Mouse (Mus musculus): ENCODE measurements around the gene Slf2. TPM values are rescaled to one million over a fixed set of nuclear protein-coding genes. Genes with fewer than 3 reads are reported as not detected.

The Slf2 gene
- polyA plus RNA-seq, 1 experiment = 9.1 TPM

DNA sequence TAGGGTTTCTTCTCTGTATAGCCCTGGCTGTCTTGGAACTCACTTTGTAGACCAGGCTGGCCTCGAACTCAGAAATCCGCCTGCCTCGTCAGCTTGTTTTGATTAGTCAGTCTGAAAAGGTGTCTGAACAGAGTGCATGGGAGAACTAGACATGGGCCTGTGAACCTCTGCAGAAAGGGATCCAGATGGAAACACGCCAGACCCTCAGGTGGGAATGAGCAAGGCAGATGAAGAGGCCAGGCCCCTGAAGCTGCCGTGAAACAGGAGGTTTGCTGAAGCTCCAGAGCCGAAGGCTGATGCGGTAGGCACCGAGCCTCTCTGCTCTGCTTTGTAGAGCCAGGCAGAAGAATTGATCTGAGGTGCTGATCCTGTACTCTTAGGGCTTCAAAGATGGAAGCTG is 81.3 kb downstream of the Slf2 start:
- Histone ChIP-seq H3ac (ENCODE audit: control insufficient read depth, insufficient read length, low read depth) (no peak overlapping the region), H3K79me2 (ENCODE audit: control insufficient read depth, insufficient read depth) (peaks cover 28% of the 10 kb centered on the region), H3K27me3 (ENCODE audit: control insufficient read depth, insufficient read depth, insufficient read length) (no peaks in the 10 kb centered on the region), H3K36me3 (ENCODE audit: control insufficient read depth, insufficient read depth) (peaks cover 39% of the 10 kb centered on the region), H3K4me3 (ENCODE audit: insufficient read depth, poor library complexity, severe bottlenecking) (no peak overlapping the region), H3K79me3 (ENCODE audit: low read depth) (peaks cover 16% of the 10 kb centered on the region)
- TF ChIP-seq FOSL1 (IDR thresholded peaks at IDR 0.05; ENCODE audit: insufficient read depth, low read length, poor library complexity, severe bottlenecking) (no peak), MYOD1 (IDR thresholded peaks at IDR 0.05; ENCODE audit: control insufficient read depth, insufficient read length, low read depth) (no peak), USF1 (IDR thresholded peaks at IDR 0.05; ENCODE audit: low read depth) (no peak), MYOG (IDR thresholded peaks at IDR 0.05; ENCODE audit: control insufficient read depth, extremely low read depth, insufficient read length) (no peak), MAX (IDR thresholded peaks at IDR 0.05) (no peak), CTCF (IDR thresholded peaks at IDR 0.05; ENCODE audit: control insufficient read depth, insufficient read depth, insufficient read length) (no peak), CEBPB (IDR thresholded peaks at IDR 0.05; ENCODE audit: low read depth) (no peak)

DNA sequence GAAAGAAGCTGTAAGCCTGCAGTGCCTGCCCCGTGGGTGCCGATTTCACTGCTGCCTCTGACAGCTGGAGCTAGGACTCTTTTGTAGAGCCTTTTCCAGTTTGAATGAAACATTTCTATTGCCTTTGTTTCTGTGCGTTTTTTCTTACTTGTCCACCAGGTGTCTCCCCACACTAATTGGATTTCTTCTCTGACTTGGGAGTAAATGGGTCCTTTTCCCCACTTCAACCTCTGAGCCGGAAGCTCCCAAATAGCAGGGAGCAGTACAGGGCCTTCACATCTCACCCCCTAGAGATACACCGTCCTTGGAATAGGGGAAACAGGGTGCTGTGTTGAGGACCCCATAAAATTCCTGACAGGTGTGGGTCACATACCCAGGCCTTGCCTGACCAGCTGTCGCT is 81.7 kb downstream of the Slf2 start:
- peaks cover 35% of the 10 kb centered on the region for H3K36me3 ChIP-seq (ENCODE audit: control insufficient read depth, insufficient read depth)
- no peak overlapping the region for H3K4me3 ChIP-seq (ENCODE audit: insufficient read depth, poor library complexity, severe bottlenecking)
- no peaks in the 10 kb centered on the region for H3K27me3 ChIP-seq (ENCODE audit: control insufficient read depth, insufficient read depth, insufficient read length)
- TF ChIP-seq MYOD1 (IDR thresholded peaks at IDR 0.05; ENCODE audit: control insufficient read depth, insufficient read length, low read depth) (no peak), CTCF (IDR thresholded peaks at IDR 0.05; ENCODE audit: control insufficient read depth, insufficient read depth, insufficient read length) (no peak), USF1 (IDR thresholded peaks at IDR 0.05; ENCODE audit: low read depth) (no peak), CEBPB (IDR thresholded peaks at IDR 0.05; ENCODE audit: low read depth) (no peak), MAX (IDR thresholded peaks at IDR 0.05) (no peak), MYOG (IDR thresholded peaks at IDR 0.05; ENCODE audit: control insufficient read depth, extremely low read depth, insufficient read length) (no peak), FOSL1 (IDR thresholded peaks at IDR 0.05; ENCODE audit: insufficient read depth, low read length, poor library complexity, severe bottlenecking) (no peak)
- peaks cover 12% of the 10 kb centered on the region for H3K79me3 ChIP-seq (ENCODE audit: low read depth)
- no peak overlapping the region for H3ac ChIP-seq (ENCODE audit: control insufficient read depth, insufficient read length, low read depth)
- H3K79me2 ChIP-seq (ENCODE audit: control insufficient read depth, insufficient read depth) = peaks cover 23% of the 10 kb centered on the region

DNA sequence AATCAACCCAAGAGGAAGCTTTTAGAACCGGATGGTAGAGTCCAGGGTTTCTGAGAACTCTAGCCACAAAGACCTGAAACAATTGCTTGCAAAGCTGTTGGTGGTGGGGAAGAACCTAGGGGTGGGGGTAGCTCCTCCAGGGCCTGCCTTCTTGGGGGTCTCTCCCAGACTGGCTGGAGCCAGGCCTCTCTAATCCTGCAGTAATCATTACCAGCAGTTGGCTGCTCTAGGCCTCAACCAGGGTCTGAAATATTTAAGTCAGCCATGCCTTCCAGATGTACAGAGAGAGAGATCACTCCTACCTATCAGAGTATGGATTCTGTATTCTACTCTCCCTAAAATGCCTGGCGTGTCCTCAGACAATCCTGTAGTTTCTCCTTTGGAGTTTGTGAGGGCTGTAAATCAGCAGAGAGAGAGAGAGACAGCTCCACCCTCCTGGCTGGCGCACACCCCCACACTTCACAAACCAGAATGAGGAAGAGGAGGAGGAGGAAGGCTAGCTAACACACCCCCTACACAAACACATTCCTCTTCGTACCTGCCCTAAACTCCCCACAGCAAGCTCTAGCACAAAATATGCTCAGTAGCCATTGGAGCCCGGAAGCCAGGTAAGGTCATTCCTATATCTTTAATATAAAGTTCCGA is 82.8 kb downstream of the Slf2 start:
- peaks cover 20% of the 10 kb centered on the region for H3K79me2 ChIP-seq (ENCODE audit: control insufficient read depth, insufficient read depth)
- H3ac ChIP-seq (ENCODE audit: control insufficient read depth, insufficient read length, low read depth) = no peak overlapping the region
- H3K36me3 ChIP-seq (ENCODE audit: control insufficient read depth, insufficient read depth) = peaks cover 26% of the 10 kb centered on the region
- H3K4me3 ChIP-seq (ENCODE audit: insufficient read depth, poor library complexity, severe bottlenecking) = no peak overlapping the region
- TF ChIP-seq MYOG (IDR thresholded peaks at IDR 0.05; ENCODE audit: control insufficient read depth, extremely low read depth, insufficient read length) (no peak), MAX (IDR thresholded peaks at IDR 0.05) (no peak), FOSL1 (IDR thresholded peaks at IDR 0.05; ENCODE audit: insufficient read depth, low read length, poor library complexity, severe bottlenecking) (no peak), USF1 (IDR thresholded peaks at IDR 0.05; ENCODE audit: low read depth) (no peak), CEBPB (IDR thresholded peaks at IDR 0.05; ENCODE audit: low read depth) (no peak), CTCF (IDR thresholded peaks at IDR 0.05; ENCODE audit: control insufficient read depth, insufficient read depth, insufficient read length) (no peak), MYOD1 (IDR thresholded peaks at IDR 0.05; ENCODE audit: control insufficient read depth, insufficient read length, low read depth) (no peak)
- H3K27me3 ChIP-seq (ENCODE audit: control insufficient read depth, insufficient read depth, insufficient read length) = no peaks in the 10 kb centered on the region
- H3K79me3 ChIP-seq (ENCODE audit: low read depth) = peaks cover 8% of the 10 kb centered on the region

DNA sequence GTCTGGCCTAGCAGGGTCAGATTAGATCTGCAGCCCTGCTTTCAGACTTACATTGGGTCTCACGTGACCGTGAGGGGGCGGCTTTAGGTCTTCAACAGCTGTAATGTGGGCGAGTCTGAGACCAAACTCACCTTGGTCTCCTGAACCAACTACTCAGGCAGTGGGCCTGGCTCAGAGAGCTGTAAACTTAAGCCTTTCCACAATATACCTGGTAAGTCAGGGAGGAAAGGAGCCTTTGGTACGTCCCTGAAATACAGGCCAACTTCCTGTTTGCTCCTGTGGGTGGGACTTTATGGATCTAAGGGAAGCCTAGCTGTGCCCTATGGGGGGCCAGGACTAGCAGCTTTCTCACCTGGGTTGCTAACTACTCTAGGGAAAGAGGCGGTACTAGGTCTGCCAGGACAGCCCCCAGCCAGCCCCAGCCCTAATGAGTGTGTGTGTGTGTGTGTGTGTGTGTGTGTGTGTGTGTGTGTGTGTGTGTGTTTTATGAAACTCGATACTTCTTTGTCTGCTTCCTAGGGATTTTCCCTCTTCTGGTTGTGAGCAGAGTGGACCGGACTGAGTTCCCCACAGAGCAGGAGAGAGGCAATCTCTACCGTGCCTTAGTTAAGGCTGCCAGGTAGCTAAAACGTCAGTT is 83.5 kb downstream of the Slf2 start, which contains the start of gene Lzts2:
Gene Lzts2, plus strand, starts transcription at position 80 of the 637 bp plus-strand sequence.
- peak within 1 kb of the TSS; percentile 32 for H3ac ChIP-seq (ENCODE audit: control insufficient read depth, insufficient read length, low read depth)
- H3K79me2 ChIP-seq (ENCODE audit: control insufficient read depth, insufficient read depth) = peaks cover 22% of the 10 kb centered on the region
- TF ChIP-seq USF1 (IDR thresholded peaks at IDR 0.05; ENCODE audit: low read depth) (peak; percentile 59), MAX (IDR thresholded peaks at IDR 0.05) (no peak)
- peak within 1 kb of the TSS; percentile 38 for H3K4me3 ChIP-seq (ENCODE audit: insufficient read depth, poor library complexity, severe bottlenecking)
- H3K79me3 ChIP-seq (ENCODE audit: low read depth) = peaks cover 13% of the 10 kb centered on the region
- H3K36me3 ChIP-seq (ENCODE audit: control insufficient read depth, insufficient read depth) = peaks cover 26% of the 10 kb centered on the region
- H3K27me3 ChIP-seq (ENCODE audit: control insufficient read depth, insufficient read depth, insufficient read length) = no peaks in the 10 kb centered on the region

DNA sequence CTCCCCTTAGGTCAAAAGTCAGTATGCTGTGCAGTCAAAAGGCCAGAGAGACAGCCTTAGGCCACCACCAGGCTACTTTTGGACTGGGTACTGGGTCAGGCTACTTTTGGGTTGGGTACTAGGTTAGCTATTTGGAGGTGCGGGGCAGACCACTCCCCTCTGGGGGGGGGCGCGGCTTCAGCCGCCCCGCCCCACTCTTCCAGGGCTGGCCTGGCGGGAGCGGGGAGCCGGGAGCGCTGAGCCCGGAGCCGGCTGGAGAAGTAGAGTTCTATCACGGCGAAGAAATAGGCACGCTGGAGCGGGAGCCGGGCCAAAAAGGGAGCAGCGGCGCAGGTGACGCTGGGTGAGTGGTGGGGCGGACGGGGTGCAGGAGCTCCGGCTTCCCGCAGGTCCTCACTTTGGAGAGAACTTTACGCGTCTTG is 84.0 kb downstream of the Slf2 start:
- Histone ChIP-seq H3K79me3 (ENCODE audit: low read depth) (peaks cover 18% of the 10 kb centered on the region), H3K79me2 (ENCODE audit: control insufficient read depth, insufficient read depth) (peaks cover 27% of the 10 kb centered on the region), H3K27me3 (ENCODE audit: control insufficient read depth, insufficient read depth, insufficient read length) (no peaks in the 10 kb centered on the region), H3K36me3 (ENCODE audit: control insufficient read depth, insufficient read depth) (peaks cover 23% of the 10 kb centered on the region), H3ac (ENCODE audit: control insufficient read depth, insufficient read length, low read depth) (peak overlapping the region; percentile 32), H3K4me3 (ENCODE audit: insufficient read depth, poor library complexity, severe bottlenecking) (peak overlapping the region; percentile 38)
- TF ChIP-seq CTCF (IDR thresholded peaks at IDR 0.05; ENCODE audit: control insufficient read depth, insufficient read depth, insufficient read length) (no peak), FOSL1 (IDR thresholded peaks at IDR 0.05; ENCODE audit: insufficient read depth, low read length, poor library complexity, severe bottlenecking) (no peak), MYOD1 (IDR thresholded peaks at IDR 0.05; ENCODE audit: control insufficient read depth, insufficient read length, low read depth) (no peak), MYOG (IDR thresholded peaks at IDR 0.05; ENCODE audit: control insufficient read depth, extremely low read depth, insufficient read length) (no peak), CEBPB (IDR thresholded peaks at IDR 0.05; ENCODE audit: low read depth) (no peak), USF1 (IDR thresholded peaks at IDR 0.05; ENCODE audit: low read depth) (no peak), MAX (IDR thresholded peaks at IDR 0.05) (no peak)

All from C2C12 (cell line).